Mouse (Mus musculus): Measurements from ENCODE around the gene Tmem56.

Gene Tmem56

DNA sequence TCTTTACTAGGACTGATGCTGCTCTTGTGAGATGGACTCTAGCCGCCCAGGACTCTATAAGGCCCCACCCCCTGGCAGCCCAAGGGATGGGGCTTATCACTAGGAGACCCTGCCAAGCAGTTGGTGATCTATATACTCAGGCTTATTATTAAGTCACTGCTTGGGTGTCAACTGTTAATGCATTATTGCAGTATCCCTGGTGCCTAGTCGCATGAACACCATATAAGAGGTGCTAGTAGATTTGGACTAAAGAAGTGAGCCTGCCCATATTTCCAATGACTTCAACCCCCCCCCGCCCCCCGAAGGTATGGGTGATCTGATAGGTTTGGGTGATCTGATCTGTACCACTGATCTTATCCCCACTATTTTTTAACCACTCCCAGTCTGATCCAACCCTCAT, at the start of gene Tmem56:
Gene Tmem56, minus strand, starts transcription at position 101 of the 400 bp plus-strand sequence.
- in situ Hi-C loops (cut with MboI; ENCODE audit: low sequenced_read_pairs): no loop called here

DNA sequence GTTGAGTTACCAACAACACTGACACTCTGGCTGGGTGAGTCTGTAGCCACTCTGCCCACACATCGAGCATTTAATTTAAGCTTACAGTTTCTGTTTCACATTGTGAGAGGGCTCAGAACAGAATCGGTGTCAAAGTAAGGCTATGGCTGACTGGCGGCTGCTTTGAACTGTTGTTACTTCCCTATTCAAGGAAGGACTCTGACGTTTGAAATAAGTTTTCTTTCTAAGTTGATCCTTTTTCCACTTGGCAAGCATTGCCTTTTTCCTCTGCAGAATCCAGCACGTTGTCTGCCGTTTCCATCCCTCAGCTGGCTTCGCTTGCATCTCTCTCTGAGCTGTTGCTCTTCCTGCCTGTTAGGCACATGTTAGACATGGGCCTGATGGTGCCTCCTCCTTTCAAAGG, 47.3 kb upstream of the Tmem56 start:
- in situ Hi-C loops (cut with MboI; ENCODE audit: low sequenced_read_pairs): no loop called here

DNA sequence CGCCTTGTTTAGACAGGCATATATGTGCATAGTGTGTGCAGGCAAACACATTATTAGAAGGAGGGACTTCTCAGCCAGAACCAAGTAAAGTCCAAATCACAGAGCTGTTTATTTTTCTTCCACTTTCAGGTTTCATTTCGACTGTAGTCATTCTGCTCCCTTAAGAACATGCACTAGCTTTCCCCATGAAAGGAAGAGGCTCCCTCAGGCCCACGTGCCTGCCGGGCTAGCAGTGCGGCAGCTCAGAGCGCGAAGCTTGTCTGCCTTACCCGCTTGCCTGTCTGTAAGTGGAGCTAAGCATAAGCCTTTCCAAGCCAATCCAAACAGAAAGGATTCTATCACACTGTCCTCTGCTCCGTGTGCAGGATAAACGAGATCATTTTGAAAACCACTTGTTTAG, 46.7 kb upstream of the Tmem56 start:
- in situ Hi-C loops (cut with MboI; ENCODE audit: low sequenced_read_pairs): no loop called here

DNA sequence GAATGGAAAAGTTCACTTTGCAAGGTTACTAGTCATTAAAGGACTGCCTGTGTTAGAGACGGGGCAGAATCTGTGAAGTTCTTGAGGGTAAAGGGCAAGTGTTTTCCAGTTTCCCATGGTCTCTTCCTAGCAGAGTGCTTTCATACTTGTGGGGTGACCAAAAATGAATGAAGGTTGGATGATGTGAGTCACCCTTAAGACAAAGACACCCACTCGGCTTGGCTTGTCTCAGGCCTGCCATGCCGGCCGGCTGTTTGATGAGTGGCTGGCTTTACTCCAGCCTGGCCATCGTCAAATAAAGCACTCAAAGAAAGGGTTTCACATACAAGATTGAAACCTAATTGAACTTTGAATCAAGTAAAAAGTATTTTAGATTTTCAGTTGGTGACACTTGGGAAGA, 44.5 kb upstream of the Tmem56 start:
- in situ Hi-C loops (cut with MboI; ENCODE audit: low sequenced_read_pairs): no loop called here

DNA sequence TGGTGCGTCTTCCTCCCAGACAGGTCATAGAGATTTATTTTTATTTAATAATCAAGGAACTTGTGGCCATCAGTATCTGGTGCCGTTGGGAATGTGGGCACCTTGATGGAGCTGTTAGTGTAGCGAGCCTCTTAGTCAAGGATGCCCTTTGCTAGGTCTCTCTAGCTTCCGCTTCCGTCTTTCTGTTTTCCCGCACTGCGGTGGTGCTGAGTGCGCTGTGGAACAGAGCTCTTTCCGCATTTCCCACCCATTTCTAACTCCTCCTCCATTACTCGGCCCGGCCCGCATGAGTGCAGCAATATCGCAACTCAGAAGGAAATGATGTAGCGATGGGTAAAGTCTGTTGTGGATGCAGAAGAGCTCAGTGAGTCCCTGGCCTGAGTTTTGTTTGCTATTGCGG, 40.5 kb upstream of the Tmem56 start:
- in situ Hi-C loops (cut with MboI; ENCODE audit: low sequenced_read_pairs): loop anchor here (25.0 kb wide), 1 partner anchor 414 kb away; no protein-coding TSS in a partner anchor

DNA sequence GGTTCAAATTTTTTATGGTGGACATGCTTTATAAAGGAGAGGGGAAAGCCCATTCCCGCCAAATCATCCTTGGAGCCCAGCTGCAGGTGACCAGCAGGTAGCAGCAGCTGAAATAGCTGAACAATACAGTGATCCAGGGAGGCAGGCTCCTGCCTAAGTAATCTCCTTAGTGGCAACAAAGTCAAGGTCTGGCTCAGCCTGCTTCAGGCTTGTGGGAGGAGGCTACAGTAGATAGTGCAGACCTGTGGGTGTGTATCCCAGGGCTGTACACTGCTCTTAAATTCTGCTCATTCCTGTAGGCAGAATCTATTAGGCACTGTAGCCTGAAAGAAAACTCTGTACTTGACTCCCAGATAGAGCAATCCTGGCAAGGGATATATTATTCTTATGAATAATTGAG, 38.0 kb upstream of the Tmem56 start:
- in situ Hi-C loops (cut with MboI; ENCODE audit: low sequenced_read_pairs): loop anchor here (25.0 kb wide), 1 partner anchor 416 kb away; no protein-coding TSS in a partner anchor

DNA sequence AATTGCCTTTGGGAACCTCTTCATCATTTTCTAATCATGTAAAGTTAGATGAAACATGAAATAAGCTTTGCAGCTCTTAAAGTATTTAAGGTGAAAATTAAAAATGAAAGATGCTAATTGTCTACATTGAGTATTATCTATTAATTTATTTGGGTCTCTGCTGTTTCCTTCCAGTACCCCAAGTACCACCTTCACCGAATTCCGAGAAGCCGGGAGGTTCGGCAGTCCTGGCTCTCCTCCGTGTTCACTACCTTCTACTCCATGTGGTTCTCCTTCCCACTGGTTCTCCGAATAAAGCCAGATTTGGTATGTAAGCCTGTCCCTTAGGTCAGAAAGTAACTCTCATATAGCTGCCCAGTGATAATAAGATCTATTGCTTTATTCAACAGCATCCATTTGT, 37.0 kb upstream of the Tmem56 start:
- in situ Hi-C loops (cut with MboI; ENCODE audit: low sequenced_read_pairs): loop anchor here (25.0 kb wide), 1 partner anchor 417 kb away; no protein-coding TSS in a partner anchor

DNA sequence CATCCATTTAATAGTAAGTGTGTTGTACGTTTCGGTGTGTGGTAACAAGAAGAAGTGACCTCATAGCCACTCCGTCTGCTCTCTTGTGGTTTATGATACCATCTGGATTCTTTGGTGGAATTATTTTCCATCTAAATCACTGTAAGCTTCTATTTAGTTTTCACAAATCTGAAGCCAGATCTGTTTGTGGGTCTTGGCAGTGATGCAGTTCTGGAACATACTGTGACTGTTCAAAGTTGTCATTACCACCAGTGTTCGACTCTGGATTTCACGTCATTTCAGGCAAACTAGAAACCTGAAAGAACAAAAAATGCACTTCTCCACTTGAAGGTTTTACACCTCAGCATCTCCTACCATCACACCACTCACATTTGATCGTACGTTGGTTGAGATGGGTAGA, 32.6 kb upstream of the Tmem56 start:
- in situ Hi-C loops (cut with MboI; ENCODE audit: low sequenced_read_pairs): loop anchor here (25.0 kb wide), 1 partner anchor 422 kb away; no protein-coding TSS in a partner anchor

DNA sequence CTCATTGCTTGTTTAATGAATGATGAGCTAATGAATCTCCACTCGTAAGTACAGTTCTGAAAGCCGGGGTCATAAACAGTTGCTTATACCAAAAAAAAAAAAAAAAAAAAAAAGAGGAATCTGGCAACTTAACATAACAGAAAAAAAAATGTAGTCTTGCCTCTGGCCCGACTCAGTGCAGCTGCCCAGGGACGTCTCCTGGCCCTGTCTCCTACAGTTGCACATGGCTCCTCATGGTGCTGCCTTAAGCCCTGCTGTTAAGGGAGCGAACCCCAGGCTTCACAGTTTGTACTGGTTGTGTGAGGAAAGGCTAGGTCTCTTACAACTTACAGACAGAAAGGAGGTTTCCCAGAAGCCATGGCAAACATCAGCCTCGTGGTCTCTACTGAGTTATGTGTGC, 31.3 kb upstream of the Tmem56 start:
- in situ Hi-C loops (cut with MboI; ENCODE audit: low sequenced_read_pairs): loop anchor here (5.0 to 25.0 kb wide), 2 partner anchors 193 to 423 kb away; no protein-coding TSS in a partner anchor

DNA sequence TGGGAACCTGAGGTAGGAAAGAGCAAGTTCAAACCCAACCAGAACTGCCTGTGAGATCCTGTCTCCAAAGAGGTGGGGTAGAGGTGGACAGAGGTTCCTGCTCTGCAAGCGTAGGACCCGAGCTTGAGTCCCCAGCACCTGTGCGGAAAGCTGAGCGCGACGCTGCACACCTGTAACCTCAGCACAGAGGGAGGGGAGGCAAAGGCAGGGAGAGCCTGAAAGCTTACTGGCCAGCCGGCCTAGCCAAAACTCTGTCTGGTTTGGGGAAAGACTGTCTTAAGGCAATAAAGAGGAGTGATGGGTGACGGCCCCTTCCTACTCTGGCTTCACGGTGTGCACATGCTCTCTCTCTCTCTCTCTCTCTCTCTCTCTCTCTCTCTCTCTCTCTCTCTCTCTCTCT, 30.1 kb upstream of the Tmem56 start:
- in situ Hi-C loops (cut with MboI; ENCODE audit: low sequenced_read_pairs): loop anchor here (5.0 to 25.0 kb wide), 2 partner anchors 194 to 424 kb away; no protein-coding TSS in a partner anchor

DNA sequence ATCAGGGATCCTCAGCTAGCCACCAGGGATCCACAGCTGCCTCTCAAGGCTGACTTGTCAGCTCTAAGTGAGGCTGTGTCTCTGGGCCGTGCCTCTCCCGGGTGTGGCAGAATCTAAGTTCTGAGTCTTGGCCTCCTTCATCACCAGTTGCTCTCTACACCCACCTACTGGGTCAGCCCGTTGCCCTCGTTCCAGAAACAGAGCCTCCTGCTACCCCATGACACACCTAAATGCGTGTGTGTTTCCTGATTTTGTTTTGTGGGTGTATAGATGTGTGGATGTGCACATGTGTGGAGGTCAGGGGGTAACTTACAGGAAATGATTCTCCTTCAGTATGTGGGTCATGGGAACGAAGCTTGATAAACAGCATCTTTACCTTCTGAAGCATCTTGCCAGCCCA, 29.5 kb upstream of the Tmem56 start:
- in situ Hi-C loops (cut with MboI; ENCODE audit: low sequenced_read_pairs): loop anchor here (5.0 to 25.0 kb wide), 2 partner anchors 195 to 425 kb away; no protein-coding TSS in a partner anchor

DNA sequence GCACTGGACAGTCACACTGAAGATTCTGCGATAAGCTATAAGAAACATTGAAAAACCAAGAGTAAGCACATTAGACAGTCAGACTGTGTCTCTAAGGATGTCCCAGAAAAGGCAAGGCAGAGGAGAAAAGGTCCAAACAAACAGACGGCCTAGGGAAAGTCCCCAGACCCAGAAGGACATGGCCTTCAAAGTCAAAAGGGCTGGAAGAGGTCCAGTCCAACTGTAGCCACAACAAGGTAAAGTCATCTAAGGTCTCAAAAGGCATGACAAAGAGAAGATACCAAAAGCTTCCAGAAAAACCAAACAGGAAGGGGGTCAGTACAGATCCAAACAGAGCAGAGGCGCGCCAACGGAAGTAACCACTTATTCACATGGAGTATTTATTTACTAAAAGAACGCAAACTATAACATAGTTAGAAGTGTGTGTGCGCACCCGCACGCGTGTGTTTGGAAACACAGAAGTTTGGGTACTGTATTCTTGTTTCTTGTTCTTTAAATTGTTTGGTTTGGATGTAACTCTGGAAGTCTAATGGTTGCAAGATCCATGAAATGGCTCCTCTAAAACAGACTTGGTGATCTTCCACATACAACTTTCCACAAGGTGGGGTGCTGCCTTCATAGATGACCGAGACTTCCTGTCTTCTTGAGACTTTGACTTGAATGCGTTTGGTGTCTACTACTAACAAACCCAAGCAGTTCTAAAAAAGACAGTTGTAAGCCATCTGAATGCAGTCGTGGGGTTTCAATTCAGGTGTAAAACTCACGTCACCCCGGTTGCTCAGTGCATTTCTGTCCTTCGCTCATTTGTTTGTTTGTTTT, 27.2 kb upstream of the Tmem56 start:
- in situ Hi-C loops (cut with MboI; ENCODE audit: low sequenced_read_pairs): loop anchor here (5.0 to 25.0 kb wide), 2 partner anchors 197 to 427 kb away; no protein-coding TSS in a partner anchor

DNA sequence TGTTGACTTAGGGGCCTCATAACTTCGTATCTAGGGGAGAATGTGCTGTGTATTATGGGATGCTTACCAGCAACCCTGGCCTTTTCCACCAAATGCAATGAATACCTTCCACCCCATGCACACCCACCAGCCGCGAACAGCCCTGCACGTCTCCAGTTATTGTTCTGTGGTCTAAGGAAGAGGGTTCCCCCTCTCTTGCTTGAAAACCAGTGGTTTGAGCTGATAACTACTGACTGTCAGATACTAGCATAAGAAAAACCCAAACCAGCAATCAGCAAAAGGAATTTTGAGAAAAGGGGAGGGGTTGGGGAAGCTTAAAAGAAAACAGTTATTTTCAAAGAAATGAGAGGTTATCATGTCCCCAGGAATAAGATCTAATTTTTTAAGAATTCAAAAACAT, 26.5 kb upstream of the Tmem56 start:
- in situ Hi-C loops (cut with MboI; ENCODE audit: low sequenced_read_pairs): loop anchor here (25.0 kb wide), 1 partner anchor 428 kb away; no protein-coding TSS in a partner anchor

DNA sequence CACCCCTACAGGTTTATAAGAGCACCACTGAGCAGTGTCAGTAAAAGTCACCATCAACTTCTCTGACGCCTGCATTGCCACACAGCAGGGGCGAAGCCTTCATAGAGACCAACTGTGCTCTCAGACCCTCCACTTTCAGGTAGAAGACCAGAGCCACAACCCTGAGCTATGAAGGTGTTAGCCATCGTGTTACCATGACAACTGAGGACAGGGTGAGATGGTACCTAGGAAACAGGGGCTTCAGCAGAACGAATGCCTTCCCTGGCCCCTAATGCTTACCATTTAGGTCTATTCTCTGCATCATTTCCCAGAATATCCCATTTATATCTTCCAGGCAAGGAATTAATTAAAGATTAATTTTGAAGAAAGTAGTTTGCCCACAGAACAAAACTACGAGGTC, 26.0 kb upstream of the Tmem56 start:
- in situ Hi-C loops (cut with MboI; ENCODE audit: low sequenced_read_pairs): loop anchor here (25.0 kb wide), 1 partner anchor 428 kb away; no protein-coding TSS in a partner anchor

DNA sequence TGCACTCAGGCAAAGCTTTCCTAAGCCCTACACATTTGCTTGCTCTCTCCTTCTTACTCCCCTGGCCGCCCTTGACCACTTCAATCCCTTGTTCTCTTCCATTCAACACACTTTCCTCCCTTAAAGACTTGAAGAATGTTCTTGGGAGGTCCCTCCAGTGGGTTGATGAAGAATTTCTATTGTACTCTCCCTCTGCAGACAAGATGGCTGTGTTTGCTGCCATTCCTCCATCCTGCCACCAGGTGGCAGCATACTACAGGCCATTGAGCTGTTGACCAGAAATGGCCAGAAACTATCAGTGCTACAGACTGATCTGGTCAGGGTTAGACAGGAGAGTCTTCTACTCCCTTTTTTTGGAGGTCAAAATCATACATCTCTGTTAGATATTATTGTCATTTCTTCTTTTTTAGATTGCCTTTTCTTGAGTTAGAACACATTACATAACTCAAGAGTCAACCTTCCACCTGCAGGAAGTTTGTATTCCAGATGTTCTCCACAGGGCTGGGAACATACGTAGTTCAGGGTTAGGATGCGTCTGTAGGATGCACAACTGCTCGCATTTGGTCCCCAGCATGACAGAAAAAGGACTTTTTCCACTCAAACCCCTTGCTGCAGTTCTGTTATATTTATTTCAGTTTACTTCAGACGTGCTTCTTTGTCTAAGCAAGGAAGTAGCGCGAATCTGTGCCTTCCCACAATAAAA, 24.8 kb upstream of the Tmem56 start:
- in situ Hi-C loops (cut with MboI; ENCODE audit: low sequenced_read_pairs): loop anchor here (25.0 kb wide), 1 partner anchor 430 kb away; no protein-coding TSS in a partner anchor

DNA sequence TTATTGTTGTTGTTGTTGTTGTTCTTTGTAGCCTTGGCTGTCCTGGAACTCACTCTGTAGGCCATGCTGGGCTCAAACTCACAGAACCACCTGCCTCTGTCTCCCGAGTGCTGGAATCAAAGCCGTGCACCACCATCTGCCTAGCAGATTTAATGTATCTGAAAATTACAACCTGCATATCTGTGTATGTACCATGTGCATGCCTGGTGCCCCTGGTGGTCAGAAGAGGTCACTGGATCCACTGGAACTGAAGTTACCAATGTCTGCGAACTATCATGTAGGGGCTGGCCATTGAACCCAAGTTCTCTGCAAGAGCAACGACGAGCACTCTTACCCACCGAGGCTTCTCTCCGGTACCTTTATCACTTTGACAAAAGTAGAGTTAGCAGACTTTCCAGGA, 23.7 kb upstream of the Tmem56 start:
- in situ Hi-C loops (cut with MboI; ENCODE audit: low sequenced_read_pairs): loop anchor here (25.0 kb wide), 1 partner anchor 431 kb away; no protein-coding TSS in a partner anchor

DNA sequence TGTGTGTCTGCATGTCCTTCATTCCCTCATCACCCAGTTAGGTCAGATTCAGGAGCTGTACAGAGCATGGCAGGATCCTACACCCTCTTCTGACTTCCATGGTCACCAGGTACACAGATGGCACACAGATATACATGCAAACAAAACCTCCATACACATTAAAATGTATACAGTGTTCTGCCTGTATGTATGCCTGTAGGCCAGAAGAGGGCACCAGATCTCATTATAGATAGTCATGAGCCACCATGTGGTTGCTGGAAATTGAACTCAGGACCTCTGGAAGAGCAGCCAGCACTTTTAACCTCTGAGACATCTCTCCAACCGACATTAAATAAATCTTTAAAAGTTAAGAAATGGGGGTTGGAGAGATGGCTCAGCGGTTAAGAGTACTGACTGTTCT, 11.3 kb upstream of the Tmem56 start:
- in situ Hi-C loops (cut with MboI; ENCODE audit: low sequenced_read_pairs): no loop called here

DNA sequence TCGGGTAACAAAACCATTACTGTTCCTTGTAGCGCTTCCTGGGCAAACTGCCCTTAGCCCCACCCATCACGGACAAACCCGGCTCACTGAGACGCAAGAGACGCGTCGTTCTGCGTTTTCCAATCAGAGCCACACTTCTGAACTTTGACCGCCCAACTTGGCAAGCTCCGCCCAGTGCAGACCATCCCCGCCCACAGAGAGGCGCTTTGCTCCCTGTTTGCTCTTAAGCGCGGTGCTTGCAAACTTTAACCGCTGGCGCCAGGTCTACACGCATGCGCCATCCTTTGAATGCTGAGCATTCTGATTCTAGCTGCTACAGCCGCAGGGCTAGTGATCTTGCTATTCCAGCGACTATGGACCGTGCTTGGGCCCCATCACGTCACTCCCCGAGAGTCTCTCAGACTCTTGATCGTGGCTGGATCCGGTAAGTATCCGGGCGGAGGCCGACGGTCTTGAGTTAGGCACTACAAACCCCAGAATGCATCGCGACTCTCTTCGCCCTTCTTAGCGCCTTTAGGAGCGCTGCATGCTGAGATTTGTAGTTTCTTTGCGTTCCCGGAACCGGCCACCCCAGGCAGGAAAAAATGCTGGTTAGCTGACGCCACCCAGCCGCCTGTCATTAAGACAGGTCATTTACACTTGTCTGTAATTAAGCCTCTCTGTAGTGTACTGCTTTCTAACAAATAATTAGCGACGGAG, 8.8 kb upstream of the Tmem56 start, which contains the start of gene Alg14:
Gene Alg14, plus strand, starts transcription at position 214 of the 699 bp plus-strand sequence.
- in situ Hi-C loops (cut with MboI; ENCODE audit: low sequenced_read_pairs): no loop called here

DNA sequence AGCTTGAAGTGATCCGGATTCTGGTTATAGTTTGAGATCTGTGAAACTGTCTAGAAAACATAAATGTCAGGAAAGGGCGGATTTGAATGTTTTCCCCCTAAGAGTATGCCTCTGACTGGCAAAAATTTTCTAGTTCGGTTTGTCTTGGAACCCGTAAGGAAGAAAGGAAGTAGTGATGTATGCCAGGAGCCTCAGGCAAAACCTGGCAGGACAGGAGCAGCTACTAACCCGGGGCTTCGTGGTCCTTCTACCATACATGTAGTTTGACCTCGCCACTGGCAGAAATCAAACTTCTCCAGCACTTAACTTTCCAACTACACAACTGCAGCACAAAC, 8.3 kb upstream of the Tmem56 start:
- in situ Hi-C loops (cut with MboI; ENCODE audit: low sequenced_read_pairs): no loop called here

DNA sequence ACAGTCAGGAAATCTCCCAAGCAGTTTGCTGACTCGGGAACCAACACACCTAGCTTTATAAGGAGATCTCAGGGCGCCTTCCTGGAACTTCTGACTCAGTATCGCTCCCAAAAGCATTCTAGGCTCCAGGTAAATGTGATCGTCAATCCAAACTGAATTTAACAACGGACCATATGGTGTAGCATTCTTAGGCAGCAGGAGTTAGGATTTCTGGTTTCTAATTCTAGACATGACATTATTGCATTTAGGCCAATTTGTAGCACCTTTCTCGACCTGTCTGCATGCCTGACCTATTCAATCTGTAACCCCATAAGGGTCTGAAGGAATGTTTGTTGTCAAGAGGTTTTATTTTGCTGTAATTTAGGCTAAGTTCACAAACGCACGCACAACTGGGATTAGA, 7.8 kb upstream of the Tmem56 start:
- in situ Hi-C loops (cut with MboI; ENCODE audit: low sequenced_read_pairs): no loop called here

DNA sequence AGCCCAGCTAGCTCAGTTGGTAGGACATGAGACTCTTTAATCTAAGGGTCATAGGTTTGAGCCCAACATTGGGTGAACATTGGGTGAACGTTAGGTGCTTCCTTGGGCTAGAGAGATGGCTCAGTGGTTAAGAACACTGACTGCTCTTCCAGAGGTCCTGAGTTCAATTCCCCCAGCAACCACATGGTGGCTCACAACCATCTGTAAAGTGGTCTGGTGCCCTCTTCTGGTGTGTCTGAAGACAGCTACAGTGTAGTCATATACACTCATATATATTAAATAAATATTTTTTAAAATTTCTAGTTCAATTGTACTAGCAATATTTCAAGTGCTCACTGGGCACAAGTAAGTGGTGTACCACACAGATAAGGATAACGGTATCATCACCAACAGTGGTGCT, 4.3 kb upstream of the Tmem56 start:
- in situ Hi-C loops (cut with MboI; ENCODE audit: low sequenced_read_pairs): no loop called here
